Mouse (Mus musculus) mouse embryonic stem cell (cell line): ENCODE data around the gene Gm6685.
"Not testable (repeated sequence)": the region's sequence is repeated elsewhere in the genome, so short reads cannot be mapped to it uniquely, and the experiment has no call there.

Experiments
- in situ Hi-C, 2 experiments: fragments of 300-500 bp; cut with MboI; formaldehyde crosslinking; loops; 1 replicate in 1 of 2; 3 replicates in 1 of 2; pipeline ENCODE4 v1.14.3; 2019 to 2020; ENCODE audit warnings: low sequenced_read_pairs in 2 of 2, low pct_unique_long_range_greater_than_20kb in 1 of 2, mixed read lengths in 1 of 2; ENCODE audit not compliant: unreplicated experiment in 1 of 2

The Gm6685 gene

DNA sequence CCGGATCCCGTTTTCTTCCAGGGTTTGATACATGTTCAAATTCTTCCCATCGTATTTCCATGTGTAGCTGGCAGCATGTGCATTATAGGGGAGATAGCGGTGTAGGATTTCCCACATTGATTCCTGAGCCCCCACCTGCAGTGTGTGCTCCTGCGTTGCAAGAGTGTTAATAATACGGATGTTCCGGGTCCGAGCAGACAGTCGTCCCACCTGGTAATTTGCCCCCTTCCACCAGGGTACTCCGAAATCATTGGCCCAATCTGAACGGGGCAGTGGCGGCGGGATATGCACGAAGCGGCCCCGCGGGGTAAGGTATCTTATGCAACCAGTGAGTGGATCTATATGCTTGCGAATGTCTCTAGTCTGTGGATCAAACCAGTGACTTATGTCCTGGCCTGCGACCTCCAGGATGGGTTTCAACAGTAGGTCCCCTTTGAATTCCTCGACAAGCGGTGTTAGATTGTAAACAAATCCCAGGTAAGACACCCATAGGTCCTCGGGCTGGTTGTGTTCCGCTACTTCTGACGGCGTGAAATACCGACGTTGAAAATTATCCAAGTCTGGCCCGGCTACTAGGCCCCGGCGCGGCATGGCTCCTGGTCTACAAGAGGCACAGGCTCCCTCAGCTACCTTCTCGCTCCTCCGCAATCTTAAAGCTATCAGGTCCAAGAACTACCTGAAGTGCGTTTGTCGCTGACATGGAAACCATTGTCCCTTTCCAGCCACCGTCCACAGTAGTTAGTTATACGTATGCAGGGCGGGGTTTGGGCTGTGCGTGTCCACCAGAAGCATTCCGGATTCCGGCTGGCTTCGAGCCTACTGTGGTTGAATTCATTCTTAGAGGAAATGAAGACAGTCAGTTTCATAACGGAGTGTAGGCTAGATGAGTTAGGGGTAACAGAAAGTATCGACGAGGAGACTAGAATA, at the start of gene Gm6685:
Gm6685 (minus strand) TSS at position 644 of the 927 bp plus-strand sequence.
- in situ Hi-C loops = not testable (repeated sequence)

- in situ Hi-C loops = no loop called here
These were observed 36.2 kb upstream of the Gm6685 start for GRCm38 (mm10) chr11:28375891-28376290.

- in situ Hi-C loops = no loop called here
These were observed 35.0 kb upstream of the Gm6685 start for GRCm38 (mm10) chr11:28374636-28375035.

- in situ Hi-C loops = not testable (repeated sequence)
These were observed 31.7 kb upstream of the Gm6685 start for GRCm38 (mm10) chr11:28371381-28371780.

DNA sequence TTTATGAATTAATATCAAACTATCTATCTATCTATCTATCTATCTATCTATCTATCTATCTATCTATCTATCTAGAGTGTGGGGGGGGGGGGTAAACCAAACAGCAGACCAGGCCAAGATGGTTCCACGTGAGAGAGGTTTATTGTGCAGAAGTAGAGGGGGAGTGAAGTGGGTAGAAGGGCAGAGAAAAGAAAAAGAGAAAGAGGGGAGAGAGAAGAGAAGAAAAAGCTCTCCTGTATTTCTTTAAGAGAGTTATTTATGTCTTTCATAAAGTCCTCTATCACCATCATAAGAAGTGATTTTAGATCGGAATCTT, 26.2 kb upstream of the Gm6685 start:
- in situ Hi-C loops = no loop called here

DNA sequence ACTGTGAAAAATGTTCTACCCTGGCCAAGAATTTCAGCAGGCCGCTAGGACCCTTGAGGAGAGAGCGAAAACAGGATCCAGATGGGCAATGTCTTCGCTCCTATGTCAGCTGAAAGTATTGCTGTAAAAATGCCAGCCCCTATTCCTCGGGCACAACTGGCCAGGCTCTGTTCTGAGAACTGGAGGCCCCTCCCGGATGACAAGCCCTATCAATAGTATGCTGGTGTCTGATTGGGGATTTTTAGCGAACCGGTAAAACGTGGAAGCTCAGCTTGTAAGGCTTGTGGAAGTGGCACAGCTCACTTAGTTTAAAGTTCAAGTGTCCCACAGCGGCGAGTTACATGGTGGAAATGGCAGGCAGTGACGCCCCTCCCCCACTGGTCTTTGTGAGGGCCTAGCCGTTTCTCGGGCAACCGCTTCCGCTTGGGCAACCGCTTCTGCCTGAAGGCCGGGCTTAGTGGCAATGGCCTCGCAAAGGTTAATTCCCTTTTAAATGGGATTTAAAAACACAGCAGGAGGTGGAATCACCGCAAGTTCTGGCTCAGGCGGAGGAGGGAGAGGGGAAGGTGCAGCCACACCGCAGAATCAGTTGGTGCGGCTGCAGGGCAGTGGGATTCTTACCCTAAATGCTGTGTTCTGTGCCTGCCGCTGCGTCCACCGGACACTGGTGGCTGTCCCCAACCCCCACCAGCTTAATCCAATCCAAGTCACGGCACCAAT, 25.7 kb upstream of the Gm6685 start:
- in situ Hi-C loops = no loop called here

DNA sequence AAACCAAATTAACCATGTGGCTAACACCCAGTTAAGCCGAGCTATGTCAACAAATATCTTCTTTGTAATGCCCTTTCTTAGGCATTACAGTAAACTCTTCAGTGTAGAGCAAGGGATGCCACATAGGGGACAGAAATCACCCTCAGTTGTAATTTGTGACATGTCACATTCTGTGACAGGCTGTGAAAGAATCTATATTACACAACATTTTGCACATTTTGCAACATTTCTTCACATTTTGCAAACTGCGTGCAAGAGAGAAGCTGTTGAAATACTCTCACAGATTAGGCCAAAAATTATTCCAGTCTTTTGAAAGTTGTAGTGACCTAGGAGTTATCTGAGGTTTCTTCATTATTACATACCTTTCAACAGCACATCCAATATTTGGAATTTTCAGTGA, 3.8 kb upstream of the Gm6685 start:
- in situ Hi-C loops = no loop called here

DNA sequence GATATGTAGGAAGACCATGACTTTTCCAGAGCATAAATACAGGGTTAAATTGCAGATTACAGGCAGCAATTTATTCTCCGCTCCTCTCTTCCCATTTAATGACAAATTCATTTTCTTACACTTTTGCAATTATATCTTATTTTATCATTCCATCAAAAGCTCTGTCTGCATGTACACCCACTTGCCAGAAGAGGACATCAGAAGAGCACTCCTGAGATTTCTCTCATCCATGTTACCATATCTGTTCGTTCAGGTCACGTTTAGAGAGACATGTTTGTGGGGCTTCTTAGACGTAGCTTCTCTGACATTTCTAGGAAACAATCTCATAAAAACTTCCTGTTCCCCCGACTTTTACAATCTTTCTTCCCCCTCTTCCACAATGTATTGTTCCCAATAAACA, 2.2 kb upstream of the Gm6685 start:
- in situ Hi-C loops = no loop called here

DNA sequence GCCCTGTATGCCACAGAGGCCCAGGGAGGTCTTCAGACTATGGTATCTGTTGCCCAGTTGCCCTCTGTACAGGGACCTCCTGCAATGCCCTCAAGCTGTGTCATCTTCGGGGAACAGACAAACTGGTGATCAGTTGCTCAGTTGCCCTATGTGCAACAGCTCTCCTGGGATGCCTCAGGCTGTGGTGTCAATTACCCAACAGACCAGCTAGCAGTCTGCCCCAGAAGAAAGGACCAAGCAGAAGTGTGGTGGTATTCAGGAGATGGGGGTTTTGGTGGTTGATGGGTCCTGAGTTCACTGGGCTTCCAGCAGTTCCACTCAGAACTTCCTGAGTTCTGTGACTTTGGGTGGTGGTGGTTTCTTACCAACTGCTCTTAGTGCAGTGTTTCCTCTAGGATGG, 11.8 kb downstream of the Gm6685 start:
- in situ Hi-C loops = no loop called here

DNA sequence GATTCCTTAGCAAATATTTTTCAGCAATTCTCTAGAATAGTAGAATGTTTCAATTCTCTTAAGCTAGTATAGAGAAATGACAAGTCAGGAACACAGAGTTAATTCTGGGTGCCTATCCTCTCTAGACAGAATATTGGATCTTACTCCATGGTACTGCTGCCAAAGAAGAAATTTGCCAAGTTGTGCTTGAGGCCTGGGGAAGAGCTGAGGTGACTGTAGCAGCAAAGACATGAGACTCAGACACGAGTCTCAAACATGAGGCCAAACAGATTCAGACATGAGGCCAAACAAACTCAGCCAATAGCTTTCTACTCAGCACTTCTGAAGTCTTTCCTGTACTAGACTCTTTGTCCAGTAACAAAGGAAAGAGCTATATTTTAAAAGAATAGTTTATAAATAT, 26.3 kb downstream of the Gm6685 start:
- in situ Hi-C loops = no loop called here

GRCm38 (mm10) chr11:28307723-28308122, 31.9 kb downstream of the Gm6685 start:
- in situ Hi-C loops = no loop called here

- in situ Hi-C loops = no loop called here
These were observed 49.2 kb downstream of the Gm6685 start for GRCm38 (mm10) chr11:28290440-28290839.
